Mouse (Mus musculus) kidney, embryonic 16.5 days (tissue): Measurements from ENCODE around the gene Chd9. TPM values are rescaled to one million over a fixed set of nuclear protein-coding genes. Genes with fewer than 3 reads are reported as not detected.
A peak's percentile ranks its signal among the peaks of the same experiment; 100 is the strongest.

Experiments
- ATAC-seq: fragments of 200-750 bp; cut with Nextera tagmentation; 2 replicates; pipeline ENCODE4 v1.8.0; 2017; ENCODE audit warnings: moderate TSS enrichment; ENCODE audit not compliant: low FRiP score, low TSS enrichment
- H3K27ac ChIP-seq: fragments of 300-500 bp; sonication (generic); 2 replicates; pipeline ENCODE4 v1.5.1; 2014; ENCODE audit warnings: low read length
- H3K27me3 ChIP-seq: fragments of 300-500 bp; sonication (generic); 2 replicates; pipeline ENCODE4 v1.6.1; 2014; ENCODE audit warnings: low read length, control low read depth, mixed read lengths; ENCODE audit not compliant: insufficient read depth
- H3K36me3 ChIP-seq: fragments of 300-500 bp; sonication (generic); 2 replicates; pipeline ENCODE4 v1.6.1; 2014; ENCODE audit warnings: low read length, control low read depth, mixed read lengths; ENCODE audit not compliant: insufficient read depth
- H3K4me1 ChIP-seq: fragments of 300-500 bp; sonication (generic); 2 replicates; pipeline ENCODE4 v1.6.1; 2014; ENCODE audit warnings: low read length, control low read depth, mixed read lengths; ENCODE audit not compliant: insufficient read depth
- H3K4me2 ChIP-seq: fragments of 300-500 bp; sonication (generic); replicated peaks from 2 replicates; pipeline ENCODE4 v1.6.1; 2014; ENCODE audit warnings: low read depth, low read length
- H3K4me3 ChIP-seq: fragments of 300-500 bp; sonication (generic); 2 replicates; pipeline ENCODE4 v1.5.1; 2014; ENCODE audit warnings: mild to moderate bottlenecking, low read length
- H3K9ac ChIP-seq: fragments of 300-500 bp; sonication (generic); replicated peaks from 2 replicates; pipeline ENCODE4 v1.6.1; 2014; ENCODE audit warnings: low read length
- H3K9me3 ChIP-seq: fragments of 300-500 bp; sonication (generic); 2 replicates; pipeline ENCODE4 v1.6.1; 2016; ENCODE audit warnings: low read length, control low read depth
- WGBS: fragments of 180-500 bp; shearing (Covaris S2); extraction: QIAGEN DNeasy Blood & Tissue Kit; methylation state at CpG from one replicate; pipeline ENCODE4 v1.1.7; 2014; 5-methylcytosine and 5-hydroxymethylcytosine counted together
- polyA plus RNA-seq: library from polyadenylated mRNA; unstranded; fragments of >200 nt; fragmentation: Nextera tagmentation; extraction: Ambion mirVana; gene quantifications from 2 replicates; pipeline ENCODE4 v1.2.1, GENCODE M21; 2015

Chd9 gene
- polyA plus RNA-seq, 1 experiment from 2014 or later: 88.1 TPM

GRCm38 (mm10) chr8:90853971-90854670, 26.0 kb downstream of the Chd9 start:
- Histone ChIP-seq H3K4me2 (peak overlapping the region; percentile 26; the same call in 1 of the 2 replicates), H3K9me3 (no peaks in the 10 kb centered on the region; the same call in 1 of the 2 replicates), H3K27ac (0 out of 2 replicates have a peak overlapping the region, but pooled peaks have one; percentile 51), H3K9ac (no peak overlapping the region), H3K27me3 (no peaks in the 10 kb centered on the region), H3K4me3 (no peak overlapping the region), H3K4me1 (peaks cover 10% of the 10 kb centered on the region), H3K36me3 (peaks cover 4% of the 10 kb centered on the region; the same call in 1 of the 2 replicates)
- 72% methylated on average over 9 of the region's 9 CpGs for WGBS
- no peak for ATAC-seq

GRCm38 (mm10) chr8:90854671-90855161, 26.6 kb downstream of the Chd9 start:
- Histone ChIP-seq H3K27me3 (no peaks in the 10 kb centered on the region), H3K4me3 (no peak overlapping the region), H3K9ac (no peak overlapping the region), H3K4me1 (peaks cover 12% of the 10 kb centered on the region), H3K36me3 (peaks cover 4% of the 10 kb centered on the region; the same call in 1 of the 2 replicates), H3K4me2 (peak overlapping the region; percentile 26), H3K27ac (0 out of 2 replicates have a peak overlapping the region, but pooled peaks have one; percentile 51), H3K9me3 (no peaks in the 10 kb centered on the region; the same call in 1 of the 2 replicates)
- peak; percentile 25; the same call in 1 of the 2 replicates for ATAC-seq
- WGBS: 18% methylated on average over 10 of the region's 10 CpGs

GRCm38 (mm10) chr8:90856171-90856570, 28.0 kb downstream of the Chd9 start:
- no peak for ATAC-seq
- Histone ChIP-seq H3K27me3 (no peaks in the 10 kb centered on the region), H3K4me2 (no peak overlapping the region), H3K9ac (no peak overlapping the region), H3K27ac (no peak overlapping the region), H3K9me3 (no peaks in the 10 kb centered on the region; the same call in 1 of the 2 replicates), H3K4me1 (peaks cover 13% of the 10 kb centered on the region), H3K36me3 (peaks cover 4% of the 10 kb centered on the region; the same call in 1 of the 2 replicates), H3K4me3 (no peak overlapping the region)
- WGBS: 89% methylated on average over 3 of the region's 3 CpGs

- ATAC-seq: no peak
- no peaks in the 10 kb centered on the region; the same call in 1 of the 2 replicates for H3K9me3 ChIP-seq
- 60% methylated on average over 1 of the region's 1 CpGs for WGBS
Measured at GRCm38 (mm10) chr8:90856952-90857351, 28.8 kb downstream of the Chd9 start.

GRCm38 (mm10) chr8:90858071-90858470, 29.9 kb downstream of the Chd9 start:
- Histone ChIP-seq H3K27ac (no peak overlapping the region), H3K4me2 (no peak overlapping the region), H3K4me3 (no peak overlapping the region), H3K9me3 (no peaks in the 10 kb centered on the region), H3K27me3 (no peaks in the 10 kb centered on the region), H3K9ac (no peak overlapping the region), H3K36me3 (no peaks in the 10 kb centered on the region), H3K4me1 (peaks cover 27% of the 10 kb centered on the region)
- 94% methylated on average over 2 of the region's 2 CpGs for WGBS
- no peak for ATAC-seq

More at GRCm38 (mm10) chr8:90856952-90857351, 28.8 kb downstream of the Chd9 start:
- no peak overlapping the region for H3K4me3 ChIP-seq
- no peak overlapping the region for H3K27ac ChIP-seq
- H3K9ac ChIP-seq: no peak overlapping the region
- H3K27me3 ChIP-seq: no peaks in the 10 kb centered on the region
- H3K36me3 ChIP-seq: no peaks in the 10 kb centered on the region
- H3K4me1 ChIP-seq: peaks cover 20% of the 10 kb centered on the region
- no peak overlapping the region for H3K4me2 ChIP-seq

- H3K27me3 ChIP-seq: no peaks in the 10 kb centered on the region
- 16% methylated on average over 9 of the region's 9 CpGs for WGBS
Measured at GRCm38 (mm10) chr8:90861266-90861944, 33.3 kb downstream of the Chd9 start.

GRCm38 (mm10) chr8:90862038-90862437, 33.9 kb downstream of the Chd9 start:
- Histone ChIP-seq H3K9ac (peak overlapping the region; percentile 41), H3K9me3 (no peaks in the 10 kb centered on the region), H3K27ac (peak overlapping the region; percentile 79), H3K4me3 (no peak overlapping the region), H3K4me2 (peak overlapping the region; percentile 8; the same call in 1 of the 2 replicates), H3K4me1 (peaks cover 17% of the 10 kb centered on the region), H3K27me3 (no peaks in the 10 kb centered on the region), H3K36me3 (no peaks in the 10 kb centered on the region)
- peak; percentile 86 for ATAC-seq
- WGBS: 12% methylated on average over 9 of the region's 9 CpGs

More at GRCm38 (mm10) chr8:90861266-90861944, 33.3 kb downstream of the Chd9 start:
- H3K4me2 ChIP-seq: peak overlapping the region; percentile 8; the same call in 1 of the 2 replicates
- H3K4me1 ChIP-seq: peaks cover 17% of the 10 kb centered on the region
- H3K4me3 ChIP-seq: no peak overlapping the region
- H3K9me3 ChIP-seq: no peaks in the 10 kb centered on the region
- H3K9ac ChIP-seq: peak overlapping the region; percentile 41
- H3K36me3 ChIP-seq: no peaks in the 10 kb centered on the region
- ATAC-seq: no peak
- H3K27ac ChIP-seq: peak overlapping the region; percentile 79

- Histone ChIP-seq H3K27ac (no peak overlapping the region), H3K4me1 (peaks cover 34% of the 10 kb centered on the region), H3K4me3 (no peak overlapping the region), H3K36me3 (no peaks in the 10 kb centered on the region), H3K4me2 (no peak overlapping the region), H3K9me3 (no peaks in the 10 kb centered on the region), H3K27me3 (no peaks in the 10 kb centered on the region), H3K9ac (no peak overlapping the region)
- ATAC-seq: no peak
- WGBS: 98% methylated on average over 2 of the region's 2 CpGs
Measured at GRCm38 (mm10) chr8:90867061-90867460, 38.9 kb downstream of the Chd9 start.

- H3K27ac ChIP-seq: no peak overlapping the region
- H3K4me3 ChIP-seq: no peak overlapping the region
- no peak overlapping the region for H3K4me2 ChIP-seq
- WGBS: 89% methylated on average over 4 of the region's 4 CpGs
- no peaks in the 10 kb centered on the region for H3K9me3 ChIP-seq
- H3K27me3 ChIP-seq: no peaks in the 10 kb centered on the region
- H3K36me3 ChIP-seq: no peaks in the 10 kb centered on the region
- H3K9ac ChIP-seq: no peak overlapping the region
- ATAC-seq: no peak
- H3K4me1 ChIP-seq: peaks cover 28% of the 10 kb centered on the region
Measured at GRCm38 (mm10) chr8:90867911-90868310, 39.8 kb downstream of the Chd9 start.
